Mouse (Mus musculus) brain, embryonic 14.5 days (tissue): ENCODE results near the gene Timp4.

Source experiments
- CTCF ChIP-seq: fragments of 200-500 bp; IDR thresholded peaks from 2 replicates; pipeline ENCODE4 v1.5.1; 2012; ENCODE audit warnings: inconsistent platforms, mild to moderate bottlenecking, moderate library complexity, borderline replicate concordance; ENCODE audit not compliant: insufficient read depth, insufficient read length; ENCODE audit errors: extremely low read depth
- POLR2A ChIP-seq: fragments of 200-500 bp; IDR thresholded peaks from 2 replicates; pipeline ENCODE4 v1.6.1; 2012; ENCODE audit warnings: mild to moderate bottlenecking, inconsistent platforms, borderline replicate concordance; ENCODE audit not compliant: poor library complexity, insufficient read depth, insufficient read length, severe bottlenecking; ENCODE audit errors: extremely low read depth

- no peak for TF ChIP-seq CTCF
- TF ChIP-seq POLR2A: no peak
These were observed 39.8 kb upstream of the Timp4 start for GRCm38 (mm10) chr6:115291823-115292222.
